Mouse (Mus musculus): Measurements from ENCODE around the gene Nae1.

GRCm38 (mm10) chr8:104535378-104535777 is 941 bp upstream of the Nae1 start:
- TF ChIP-seq POLR2A (IDR thresholded peaks at IDR 0.05; ENCODE audit: borderline replicate concordance, low read depth, low read length) (no peak), CTCF (IDR thresholded peaks at IDR 0.05; ENCODE audit: low read depth, low read length) (no peak)

Measured in bone marrow macrophage, adult 2 months (primary cell).